Mouse (Mus musculus) cerebellum, adult (tissue): Measurements from ENCODE around the gene Gm9964.
"Not testable (repeated sequence)": the region's sequence is repeated elsewhere in the genome, so short reads cannot be mapped to it uniquely, and the experiment has no call there.

ENCODE experiments used
- ATAC-seq: cut with Nextera tagmentation; 2 replicates; pipeline ENCODE4 v1.9.2; 2017; ENCODE audit warnings: mild to moderate bottlenecking, moderate library complexity, mixed read lengths; ENCODE audit not compliant: insufficient number of reproducible peaks, low FRiP score, low TSS enrichment

Gene Gm9964

GRCm38 (mm10) chr11:79303109-79303508 lies 6.4 kb upstream of the Gm9964 start:
- ATAC-seq, result no peak

GRCm38 (mm10) chr11:79299719-79300431 lies 3.2 kb upstream of the Gm9964 start:
- no peak for ATAC-seq

GRCm38 (mm10) chr11:79296167-79296566 lies 539 bp downstream of the Gm9964 start:
- no peak for ATAC-seq

GRCm38 (mm10) chr11:79293971-79294370 lies 2.7 kb downstream of the Gm9964 start:
- ATAC-seq, result no peak

GRCm38 (mm10) chr11:79293025-79293424 lies 3.7 kb downstream of the Gm9964 start:
- ATAC-seq, result no peak

- no peak for ATAC-seq
Measured at GRCm38 (mm10) chr11:79292130-79292529, 4.6 kb downstream of the Gm9964 start.

DNA sequence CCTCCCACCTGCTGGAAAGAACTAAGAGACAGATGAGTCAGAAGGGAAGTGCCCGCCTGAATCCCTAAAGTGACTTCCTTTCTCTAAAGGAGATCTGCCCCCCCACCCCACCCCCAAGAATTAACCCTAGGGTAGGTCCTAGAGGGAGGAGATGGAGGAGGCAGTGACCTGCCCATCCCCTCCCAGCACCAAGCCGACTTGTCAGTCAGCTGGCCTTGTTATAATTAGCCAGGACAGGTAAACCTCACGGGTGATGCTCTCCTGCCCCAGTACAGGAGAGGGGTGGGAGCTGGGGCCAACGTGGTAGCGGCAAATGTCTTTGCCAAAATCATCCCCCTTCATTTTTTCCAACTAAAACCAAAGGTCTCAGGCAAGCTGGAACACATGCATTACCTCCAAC lies 5.1 kb downstream of the Gm9964 start:
- ATAC-seq, result no peak

DNA sequence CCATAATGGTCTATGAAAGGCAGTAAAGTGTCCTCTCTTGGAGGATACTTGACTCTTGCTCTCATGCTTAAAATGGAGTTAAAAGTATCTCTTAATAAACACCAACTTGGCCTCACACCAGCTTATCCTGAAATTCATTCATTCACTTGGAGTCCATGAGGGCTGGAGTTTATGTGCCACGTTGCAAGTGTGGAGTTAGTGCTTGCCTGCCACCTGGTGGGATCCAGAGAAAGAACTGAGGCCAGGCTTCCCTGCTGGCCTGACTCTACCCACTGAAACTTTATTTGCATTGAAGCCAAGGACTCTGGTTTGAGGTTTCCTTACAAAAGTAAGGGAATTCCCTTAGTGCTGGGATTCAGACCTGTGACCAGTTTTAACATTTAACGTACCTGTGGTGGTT lies 6.2 kb downstream of the Gm9964 start:
- no peak for ATAC-seq

DNA sequence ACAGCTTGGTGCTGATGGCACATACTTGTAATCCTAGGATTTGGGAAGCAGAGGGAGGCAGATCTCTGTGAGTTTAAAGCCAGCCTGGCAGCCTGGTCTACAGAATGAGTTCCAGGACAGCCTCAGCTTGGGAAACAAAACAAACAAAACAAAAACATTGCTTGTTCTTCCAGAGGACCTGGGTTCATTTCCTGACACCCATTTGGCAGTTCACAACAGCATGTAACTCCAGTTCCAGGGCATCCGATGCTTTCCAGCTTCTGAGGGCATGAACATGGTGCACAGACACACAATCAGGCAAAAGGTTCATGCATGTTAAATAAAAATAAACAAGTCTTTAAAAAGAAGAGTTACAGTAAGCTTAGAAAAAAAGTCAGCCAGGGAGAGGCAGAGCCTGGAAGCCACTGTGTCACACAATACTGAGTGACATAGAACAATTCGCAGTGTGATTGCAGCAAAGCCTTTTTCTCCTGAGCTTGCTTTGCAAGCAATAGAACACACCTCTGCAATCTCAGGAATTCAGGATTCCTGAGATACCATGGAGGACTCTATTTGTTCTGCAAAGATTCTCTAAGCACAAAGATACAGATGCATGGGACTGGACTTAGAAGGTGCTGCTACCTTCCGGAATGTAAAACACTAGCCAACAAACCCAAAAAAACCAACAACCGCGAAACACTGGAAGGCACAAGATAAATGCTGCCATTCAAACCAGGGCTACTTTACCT lies 7.6 kb downstream of the Gm9964 start:
- no peak for ATAC-seq

DNA sequence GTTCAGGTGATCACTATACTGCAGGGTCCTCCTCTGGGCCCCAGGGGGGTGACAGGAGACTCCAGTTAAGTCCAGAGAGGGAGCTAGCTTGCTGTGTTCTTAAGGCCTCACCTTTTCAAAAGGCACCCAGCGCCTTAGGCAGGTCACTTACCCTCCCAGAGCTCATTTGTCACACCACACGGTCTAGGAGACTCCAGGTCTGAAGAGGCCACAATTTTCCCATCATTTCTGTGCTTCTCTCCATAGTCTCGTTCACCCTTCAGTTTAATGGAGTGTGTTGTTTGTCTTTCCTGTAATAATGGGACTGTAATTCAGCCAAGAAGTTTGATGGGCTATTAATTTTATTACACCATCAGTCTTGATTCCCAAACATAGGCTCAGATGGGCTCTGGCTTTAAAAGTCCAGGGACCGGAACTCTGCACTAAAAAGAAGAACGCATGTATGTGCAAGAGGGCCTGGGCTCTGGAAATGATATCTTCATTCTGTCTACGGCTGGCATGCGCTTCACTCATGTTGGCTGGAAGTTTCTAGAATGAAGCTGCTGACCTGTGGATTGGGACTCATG lies 8.3 kb downstream of the Gm9964 start:
- ATAC-seq, result no peak

DNA sequence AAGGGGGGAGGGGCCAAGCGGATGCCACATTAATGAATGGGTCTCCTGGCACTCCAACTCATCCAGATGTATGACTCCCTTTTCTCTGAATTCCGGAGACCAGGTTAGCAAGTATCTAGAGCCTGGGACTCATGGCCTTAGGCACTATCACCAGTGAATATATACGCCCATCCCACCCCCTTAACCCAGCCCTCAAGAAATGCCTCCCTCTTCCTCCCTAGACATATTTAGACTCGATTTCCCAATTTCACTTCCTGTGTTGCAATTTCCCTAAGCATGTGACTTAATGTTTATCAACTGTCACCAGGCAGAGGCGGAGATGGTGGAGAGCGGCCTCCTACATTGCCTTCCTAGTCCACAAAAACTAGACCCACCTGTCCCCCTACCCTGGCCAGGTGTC lies 9.3 kb downstream of the Gm9964 start:
- ATAC-seq, result no peak

DNA sequence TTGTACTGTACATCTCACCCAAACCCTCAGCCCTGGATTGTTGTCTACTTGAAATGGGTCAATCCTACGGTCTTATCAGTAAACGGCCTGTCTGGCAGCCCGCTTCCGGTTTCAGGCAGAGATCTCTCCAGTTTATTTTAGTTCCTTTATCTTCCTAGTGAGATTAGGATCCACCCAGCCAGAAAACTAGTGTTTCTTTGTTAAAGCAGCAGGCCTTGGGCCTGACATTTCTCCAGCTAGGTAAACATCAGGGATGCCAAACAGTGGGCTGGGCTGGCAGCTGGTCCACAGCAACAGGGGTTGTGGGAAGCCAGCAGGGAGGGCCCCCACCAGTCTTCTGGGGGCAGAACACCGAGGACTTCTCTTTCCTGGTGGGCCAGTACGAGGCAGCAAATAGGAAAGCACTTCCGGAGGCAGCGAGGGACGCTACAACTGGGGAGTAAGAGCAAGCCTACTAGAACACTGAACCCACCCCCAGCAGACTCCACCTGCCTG lies 10.4 kb downstream of the Gm9964 start:
- ATAC-seq, result no peak

DNA sequence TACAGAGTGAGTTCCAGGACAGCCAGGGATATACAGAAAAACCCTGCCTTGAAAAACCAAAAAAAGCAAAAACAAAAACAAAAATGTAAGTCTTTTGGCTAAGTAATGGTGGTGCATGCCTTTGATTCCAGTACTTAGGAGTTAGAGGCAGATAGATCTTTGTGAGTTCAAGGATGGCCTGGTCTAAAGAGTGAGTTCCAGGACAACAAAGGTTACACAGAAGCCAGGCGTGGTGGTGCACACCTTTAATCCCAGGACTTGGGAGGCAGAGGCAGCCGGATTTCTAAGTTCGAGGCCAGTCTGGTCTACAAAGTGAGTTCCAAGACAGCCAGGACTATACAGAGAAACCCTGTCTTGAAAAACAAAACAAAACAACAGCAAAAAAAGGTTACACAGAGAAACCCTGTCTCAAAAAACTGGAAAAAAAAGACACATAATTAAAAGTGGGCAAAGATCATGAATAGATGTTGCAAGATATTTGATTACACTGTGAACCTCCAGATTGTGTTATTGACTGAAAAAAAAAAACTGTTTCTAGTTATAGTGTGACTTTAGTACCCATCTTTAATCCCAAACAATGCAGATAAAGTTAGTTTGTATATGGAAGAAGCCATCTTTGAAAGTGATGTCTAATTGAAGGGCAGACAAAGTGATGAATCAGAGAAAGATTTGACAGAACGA lies 13.2 kb downstream of the Gm9964 start:
- no peak for ATAC-seq

DNA sequence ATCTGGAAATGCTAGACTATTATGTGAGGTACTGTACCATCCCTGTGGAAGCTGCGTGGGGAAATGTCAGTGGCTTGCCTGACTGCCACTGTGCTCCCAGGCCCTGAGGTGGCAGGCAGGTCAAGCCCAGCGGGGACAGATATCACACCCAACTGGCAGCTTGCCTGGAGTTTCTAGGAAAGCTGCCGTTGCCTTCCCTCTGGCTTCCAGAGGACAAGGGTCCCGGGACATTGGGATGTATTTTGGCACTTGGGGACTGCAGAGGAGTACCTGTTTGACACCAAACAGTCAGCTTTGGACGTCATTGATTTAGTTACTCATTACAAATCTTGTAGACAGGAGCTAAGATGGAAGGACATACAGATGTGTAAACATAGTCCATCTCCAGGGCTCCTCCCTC lies 15.3 kb downstream of the Gm9964 start:
- no peak for ATAC-seq

- no peak for ATAC-seq
Measured at GRCm38 (mm10) chr11:79279732-79280405, 16.8 kb downstream of the Gm9964 start.

DNA sequence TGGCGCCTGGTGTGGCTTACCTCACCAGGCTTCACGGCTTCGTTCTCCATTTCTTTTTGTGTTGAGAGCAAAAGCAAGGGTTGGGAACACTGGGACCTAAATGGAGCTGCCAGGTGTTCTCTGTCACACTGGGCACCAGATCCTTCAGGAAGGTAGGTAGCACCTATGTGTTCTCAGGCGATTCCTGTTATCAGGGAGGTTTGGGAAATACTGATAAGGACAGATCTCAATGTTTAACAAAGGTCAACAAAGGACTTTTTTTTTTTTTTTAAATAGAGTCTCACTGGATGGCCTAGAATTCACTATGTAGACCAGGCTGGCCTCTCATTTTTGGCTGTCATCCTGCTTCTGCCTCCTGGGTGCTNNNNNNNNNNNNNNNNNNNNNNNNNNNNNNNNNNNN lies 22.9 kb downstream of the Gm9964 start:
- no peak for ATAC-seq

- no peak for ATAC-seq
Measured at GRCm38 (mm10) chr11:79273039-79273438, 23.7 kb downstream of the Gm9964 start.

- no peak for ATAC-seq
Measured at GRCm38 (mm10) chr11:79267171-79267570, 29.5 kb downstream of the Gm9964 start.

GRCm38 (mm10) chr11:79264376-79264775 lies 32.3 kb downstream of the Gm9964 start:
- no peak for ATAC-seq

DNA sequence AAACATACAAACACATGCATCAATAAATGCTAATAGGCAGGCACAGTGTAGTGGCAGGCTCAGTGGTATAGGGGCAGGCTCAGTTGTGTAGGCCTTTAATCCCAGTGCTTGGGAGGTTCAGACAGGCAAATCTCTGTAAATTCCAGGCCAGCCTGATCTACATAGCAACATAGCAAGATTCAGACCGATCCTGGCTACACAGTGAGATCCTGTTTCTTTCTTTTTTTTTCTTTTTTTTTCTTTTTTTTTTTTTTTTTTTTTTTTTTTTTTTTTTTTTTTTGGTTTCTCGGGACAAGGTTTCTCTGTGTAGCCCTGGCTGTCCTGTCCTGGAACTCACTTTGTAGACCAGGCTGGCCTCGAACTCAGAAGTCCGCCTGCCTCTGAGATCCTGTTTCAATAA lies 36.6 kb downstream of the Gm9964 start:
- ATAC-seq, result not testable (repeated sequence)
